Mouse (Mus musculus) bone marrow macrophage, adult 2 months (primary cell): ENCODE measurements at regions not wholly inside any gene's neighbourhood (a gene's known extent, or its start where the extent isn't known, plus 50 kb on each side); places are given as distances from the start of the nearest gene placed in this dataset.

Experiments used
- H3K27ac ChIP-seq: 2 replicates; pipeline ENCODE4 v1.5.1; 2012; ENCODE audit warnings: low read depth, low read length; ENCODE audit not compliant: insufficient read depth
- H3K4me1 ChIP-seq: 2 replicates; pipeline ENCODE4 v1.6.1; 2012; ENCODE audit warnings: low read length; ENCODE audit not compliant: control insufficient read depth, insufficient read depth
- H3K4me3 ChIP-seq: 2 replicates; pipeline ENCODE4 v1.5.1; 2012; ENCODE audit warnings: mild to moderate bottlenecking, low read length, moderate library complexity; ENCODE audit not compliant: insufficient read depth
- CTCF ChIP-seq: IDR thresholded peaks from 2 replicates; pipeline ENCODE4 v1.5.1; 2012; ENCODE audit warnings: low read depth, mild to moderate bottlenecking, low read length, moderate library complexity
- POLR2A ChIP-seq: IDR thresholded peaks from 2 replicates; pipeline ENCODE4 v1.6.1; 2012; ENCODE audit warnings: mild to moderate bottlenecking, low read depth, low read length, borderline replicate concordance

GRCm38 (mm10) chr3:121618561-121618960 lies 52.0 kb upstream of the 4930432M17Rik start:
- no peak for TF ChIP-seq CTCF
- no peak for TF ChIP-seq POLR2A
- Histone ChIP-seq H3K4me3 (no peak overlapping the region), H3K4me1 (peaks cover 4% of the 10 kb centered on the region), H3K27ac (no peak overlapping the region)

- TF ChIP-seq POLR2A (no peak), CTCF (no peak)
- H3K4me3 ChIP-seq, result no peak overlapping the region
- H3K4me1 ChIP-seq, result peaks cover 4% of the 10 kb centered on the region
- no peak overlapping the region for H3K27ac ChIP-seq
These were observed 52.4 kb upstream of the 4930432M17Rik start for GRCm38 (mm10) chr3:121618161-121618560.

- H3K27ac ChIP-seq, result no peak overlapping the region
- no peak overlapping the region for H3K4me3 ChIP-seq
- TF ChIP-seq CTCF, result no peak
- TF ChIP-seq POLR2A, result no peak
- H3K4me1 ChIP-seq, result peaks cover 4% of the 10 kb centered on the region
These were observed 53.2 kb upstream of the 4930432M17Rik start for GRCm38 (mm10) chr3:121617351-121617750.

GRCm38 (mm10) chr3:121616075-121616474 lies 54.5 kb upstream of the 4930432M17Rik start:
- H3K4me3 ChIP-seq, result no peak overlapping the region
- H3K4me1 ChIP-seq, result peaks cover 4% of the 10 kb centered on the region
- H3K27ac ChIP-seq, result no peak overlapping the region
- no peak for TF ChIP-seq POLR2A
- TF ChIP-seq CTCF, result no peak

- Histone ChIP-seq H3K27ac (no peak overlapping the region), H3K4me1 (peaks cover 4% of the 10 kb centered on the region), H3K4me3 (no peak overlapping the region)
- TF ChIP-seq POLR2A (no peak), CTCF (no peak)
These were observed 55.8 kb upstream of the 4930432M17Rik start for GRCm38 (mm10) chr3:121614741-121615140.

DNA sequence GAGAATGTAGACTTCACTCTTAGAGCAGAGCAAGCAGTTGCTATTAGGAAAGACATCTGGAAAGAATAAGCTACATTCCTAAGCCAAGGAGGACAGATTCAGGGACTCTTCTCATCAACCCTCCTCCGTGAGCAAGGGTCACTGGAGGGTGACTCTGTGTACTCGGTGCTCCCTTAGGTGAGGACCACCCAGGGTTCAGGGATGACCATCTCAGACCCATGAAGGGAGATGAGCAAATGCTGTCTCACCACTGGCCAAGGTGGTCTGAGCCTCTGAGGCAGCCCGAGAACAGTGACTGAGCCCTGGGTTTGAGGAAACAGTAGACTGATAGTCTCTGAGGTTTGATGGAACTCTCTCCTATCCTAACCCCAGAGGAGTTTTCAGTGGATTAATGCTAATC lies 57.3 kb upstream of the 4930432M17Rik start:
- TF ChIP-seq POLR2A (no peak), CTCF (no peak)
- no peak overlapping the region for H3K4me3 ChIP-seq
- peaks cover 1% of the 10 kb centered on the region for H3K4me1 ChIP-seq

GRCm38 (mm10) chr3:121609845-121610244 lies 60.7 kb upstream of the 4930432M17Rik start:
- no peaks in the 10 kb centered on the region for H3K4me1 ChIP-seq
- no peak overlapping the region for H3K27ac ChIP-seq
- TF ChIP-seq POLR2A (no peak), CTCF (no peak)
- no peak overlapping the region for H3K4me3 ChIP-seq

More for the DNA sequence above, 57.3 kb upstream of the 4930432M17Rik start:
- no peak overlapping the region for H3K27ac ChIP-seq

- no peaks in the 10 kb centered on the region for H3K4me1 ChIP-seq
- no peak overlapping the region for H3K27ac ChIP-seq
- TF ChIP-seq POLR2A (no peak), CTCF (no peak)
- no peak overlapping the region for H3K4me3 ChIP-seq
These were observed 61.5 kb upstream of the 4930432M17Rik start for GRCm38 (mm10) chr3:121609090-121609489.

DNA sequence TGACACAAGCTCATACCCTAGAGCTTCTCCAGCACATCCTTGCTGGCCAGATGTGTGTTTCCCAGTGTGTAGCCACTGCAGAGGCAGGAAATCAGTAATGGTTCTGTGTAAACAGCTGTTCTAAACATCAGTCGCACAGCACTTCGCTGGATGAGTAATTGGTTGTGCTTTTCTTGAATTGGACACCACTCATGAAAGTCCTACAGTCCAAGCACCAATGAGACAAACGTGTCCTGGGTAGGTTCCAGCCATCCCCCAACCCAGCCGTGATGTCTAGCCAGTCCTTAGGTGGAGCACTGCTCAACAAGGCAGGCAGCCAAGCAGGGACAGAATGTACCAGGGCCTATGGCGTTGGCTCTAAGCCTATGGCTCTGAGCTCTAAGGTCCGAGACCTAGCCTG lies 65.8 kb upstream of the 4930432M17Rik start:
- no peak for TF ChIP-seq POLR2A
- TF ChIP-seq CTCF, result no peak
- no peak overlapping the region for H3K27ac ChIP-seq
- no peak overlapping the region for H3K4me3 ChIP-seq
- peaks cover 19% of the 10 kb centered on the region for H3K4me1 ChIP-seq

DNA sequence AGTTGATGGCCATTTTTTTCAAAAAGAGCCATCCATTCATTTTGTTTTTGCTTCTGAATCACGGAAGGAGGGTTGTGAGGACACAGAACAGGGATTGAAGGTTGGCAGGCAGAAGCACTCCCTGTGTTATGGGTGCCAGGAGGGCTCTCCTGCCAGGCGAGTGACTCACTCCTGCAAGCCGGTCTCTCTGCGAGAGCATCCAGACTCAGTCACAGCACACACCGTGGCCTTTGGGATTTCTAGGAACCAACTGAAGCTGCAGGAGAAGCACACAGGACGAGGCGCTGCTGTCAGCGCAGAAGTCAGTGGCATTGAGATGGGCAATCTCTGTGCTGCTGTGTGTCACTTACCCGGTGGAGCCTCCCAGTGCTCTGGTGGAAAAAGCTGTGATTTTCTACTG lies 66.5 kb upstream of the 4930432M17Rik start:
- TF ChIP-seq CTCF, result no peak
- TF ChIP-seq POLR2A, result no peak
- no peak overlapping the region for H3K4me3 ChIP-seq
- H3K4me1 ChIP-seq, result peaks cover 21% of the 10 kb centered on the region
- no peak overlapping the region for H3K27ac ChIP-seq

GRCm38 (mm10) chr3:121602826-121603370 lies 67.7 kb upstream of the 4930432M17Rik start:
- 0 out of 2 replicates have a peak overlapping the region, but pooled peaks have one; percentile 6 for H3K27ac ChIP-seq
- no peak overlapping the region for H3K4me3 ChIP-seq
- TF ChIP-seq POLR2A (no peak), CTCF (no peak)
- peaks cover 21% of the 10 kb centered on the region for H3K4me1 ChIP-seq
